Mouse (Mus musculus) megakaryocyte-erythroid progenitor cell, adult 5 weeks (primary cell): Measurements from ENCODE around the gene Olfr978. TPM values are rescaled to one million over a fixed set of nuclear protein-coding genes. Genes with fewer than 3 reads are reported as not detected.

Source experiments
- polyA plus RNA-seq: library from polyadenylated mRNA; stranded (reverse); fragments of >175 nt; gene quantifications from 2 replicates; pipeline ENCODE4 v1.2.3, GENCODE M21; 2012

Gene Olfr978
- not detected in 2 replicates for polyA plus RNA-seq

GRCm38 (mm10) chr9:39991813-39992212, at the start of gene Olfr978:
Gene Olfr978, plus strand, starts transcription at chr9:39992113.

GRCm38 (mm10) chr9:39951946-39952345, 40.0 kb upstream of the Olfr978 start, which contains the start of gene Olfr975:
Gene Olfr975, minus strand, starts transcription at chr9:39952046.

GRCm38 (mm10) chr9:39961033-39961432, 30.9 kb upstream of the Olfr978 start, which contains the start of gene Olfr976:
Gene Olfr976, minus strand, starts transcription at chr9:39961133.

GRCm38 (mm10) chr9:40003365-40003764, 11.5 kb downstream of the Olfr978 start, which contains the start of gene Olfr979:
Gene Olfr979, minus strand, starts transcription at chr9:40003465.

GRCm38 (mm10) chr9:40009482-40009881, 17.6 kb downstream of the Olfr978 start, which contains the start of gene Olfr980:
Gene Olfr980, minus strand, starts transcription at chr9:40009582.

GRCm38 (mm10) chr9:40021164-40021563, 29.3 kb downstream of the Olfr978 start, which contains the start of gene Olfr981:
Gene Olfr981, plus strand, starts transcription at chr9:40021464.

Other genes with a start within 250 kb of the Olfr978 start
- not detected in 2 replicates for gene Olfr967, start 245.9 kb upstream of the Olfr978 start, polyA plus RNA-seq
- not detected in 2 replicates for gene Olfr968, start 208.9 kb upstream of the Olfr978 start, polyA plus RNA-seq
- not detected in 2 replicates for gene Olfr969, start 201.2 kb upstream of the Olfr978 start, polyA plus RNA-seq
- not detected in 2 replicates for gene Olfr970, start 183.3 kb upstream of the Olfr978 start, polyA plus RNA-seq
- not detected in 2 replicates for gene Olfr971, start 155.2 kb upstream of the Olfr978 start, polyA plus RNA-seq
- gene Olfr972, start 125.7 kb upstream of the Olfr978 start, polyA plus RNA-seq: not detected in 2 replicates
- not detected in 2 replicates for gene Olfr229, start 84.8 kb upstream of the Olfr978 start, polyA plus RNA-seq
- not detected in 2 replicates for gene Olfr974, start 54.6 kb upstream of the Olfr978 start, polyA plus RNA-seq
- gene Olfr975, start 40.1 kb upstream of the Olfr978 start, polyA plus RNA-seq: not detected in 2 replicates
- gene Olfr976, start 31.0 kb upstream of the Olfr978 start, polyA plus RNA-seq: not detected in 2 replicates
- gene Olfr979, start 11.4 kb downstream of the Olfr978 start, polyA plus RNA-seq: not detected in 2 replicates
- not detected in 2 replicates for gene Olfr980, start 17.5 kb downstream of the Olfr978 start, polyA plus RNA-seq
- gene Olfr981, start 29.4 kb downstream of the Olfr978 start, polyA plus RNA-seq: not detected in 2 replicates
- not detected in 2 replicates for gene Olfr982, start 81.7 kb downstream of the Olfr978 start, polyA plus RNA-seq
- not detected in 2 replicates for gene Olfr983, start 101.5 kb downstream of the Olfr978 start, polyA plus RNA-seq
- not detected in 2 replicates for gene Olfr984, start 122.1 kb downstream of the Olfr978 start, polyA plus RNA-seq
- gene Olfr985, start 138.1 kb downstream of the Olfr978 start, polyA plus RNA-seq: not detected in 2 replicates
- not detected in 2 replicates for gene Tmem225, start 156.0 kb downstream of the Olfr978 start, polyA plus RNA-seq
- gene Olfr986, start 188.8 kb downstream of the Olfr978 start, polyA plus RNA-seq: not detected in 2 replicates
- gene Zfp202, start 200.2 kb downstream of the Olfr978 start, polyA plus RNA-seq: 0.73 and 1.2 TPM in 2 replicates